Mouse (Mus musculus) lung, postnatal 0 days (tissue): ENCODE measurements around the gene Gm17571. TPM values are rescaled to one million over a fixed set of nuclear protein-coding genes. Genes with fewer than 3 reads are reported as not detected.

Source experiments
- ATAC-seq: fragments of 200-750 bp; cut with Nextera tagmentation; 2 replicates; pipeline ENCODE4 v1.8.0; 2017; ENCODE audit warnings: moderate library complexity
- DNase-seq: peaks from one replicate; pipeline ENCODE4 v3.0.0-alpha.2; 2016; ENCODE audit warnings: low spot score
- H3K27ac ChIP-seq: fragments of 300-500 bp; sonication (generic); 2 replicates; pipeline ENCODE4 v1.5.1; 2014; ENCODE audit warnings: antibody characterized with exemption, mild to moderate bottlenecking, low read length, mixed read lengths
- H3K27me3 ChIP-seq: fragments of 300-500 bp; sonication (generic); replicated peaks from 2 replicates; pipeline ENCODE4 v1.6.1; 2014; ENCODE audit warnings: low read length, mixed read lengths; ENCODE audit not compliant: insufficient read depth
- H3K36me3 ChIP-seq: fragments of 300-500 bp; sonication (generic); 2 replicates; pipeline ENCODE4 v1.6.1; 2014; ENCODE audit warnings: low read length, mixed read lengths; ENCODE audit not compliant: insufficient read depth
- H3K4me1 ChIP-seq: fragments of 300-500 bp; sonication (generic); 2 replicates; pipeline ENCODE4 v1.6.1; 2014; ENCODE audit warnings: antibody characterized with exemption, low read depth, low read length, mixed read lengths; ENCODE audit not compliant: insufficient read depth
- H3K4me2 ChIP-seq: fragments of 300-500 bp; sonication (generic); replicated peaks from 2 replicates; pipeline ENCODE4 v1.6.1; 2014; ENCODE audit warnings: low read depth, mild to moderate bottlenecking, low read length, moderate library complexity, mixed read lengths
- H3K4me3 ChIP-seq: fragments of 300-500 bp; sonication (generic); 2 replicates; pipeline ENCODE4 v1.5.1; 2014; ENCODE audit warnings: low read depth, low read length
- H3K9ac ChIP-seq: fragments of 300-500 bp; sonication (generic); replicated peaks from 2 replicates; pipeline ENCODE4 v1.6.1; 2014; ENCODE audit warnings: low read depth, mild to moderate bottlenecking
- H3K9me3 ChIP-seq: fragments of 300-500 bp; sonication (generic); 2 replicates; pipeline ENCODE4 v1.6.1; 2016; ENCODE audit warnings: low read length, mixed read lengths
- CTCF ChIP-seq: IDR thresholded peaks from 2 replicates; pipeline ENCODE4 v1.5.1; 2016; ENCODE audit warnings: antibody characterized with exemption, mild to moderate bottlenecking
- EP300 ChIP-seq: IDR thresholded peaks from 2 replicates; pipeline ENCODE4 v1.6.1; 2016; ENCODE audit warnings: antibody characterized with exemption, mild to moderate bottlenecking, control low read depth
- WGBS: fragments of 180-500 bp; shearing (Covaris S2); extraction: QIAGEN DNeasy Blood & Tissue Kit; methylation state at CpG from one replicate; pipeline ENCODE4 v1.1.7; 2014; 5-methylcytosine and 5-hydroxymethylcytosine counted together
- polyA plus RNA-seq: library from polyadenylated mRNA; unstranded; fragments of >200 nt; fragmentation: Nextera tagmentation; extraction: Ambion mirVana; gene quantifications from 2 replicates; pipeline ENCODE4 v1.2.1, GENCODE M21; 2015

Gene Gm17571
- polyA plus RNA-seq, 1 experiment from 2014 or later, result not detected

GRCm38 (mm10) chr9:13460012-13460411 lies 13.5 kb upstream of the Gm17571 start:
- no peaks in the 10 kb centered on the region for H3K36me3 ChIP-seq
- H3K9me3 ChIP-seq, result no peaks in the 10 kb centered on the region
- no peak for ATAC-seq
- TF ChIP-seq EP300, result no peak
- no peak for TF ChIP-seq CTCF
- DNase-seq, result no peak
- no peak overlapping the region for H3K27ac ChIP-seq
- H3K4me1 ChIP-seq, result peaks cover 12% of the 10 kb centered on the region; the same call in 1 of the 2 replicates
- H3K9ac ChIP-seq, result no peak overlapping the region
- H3K4me2 ChIP-seq, result no peak overlapping the region
- WGBS, result 80% methylated on average over 3 of the region's 3 CpGs
- H3K27me3 ChIP-seq, result no peaks in the 10 kb centered on the region
- no peak overlapping the region for H3K4me3 ChIP-seq

- Histone ChIP-seq H3K9ac (no peak overlapping the region), H3K4me2 (no peak overlapping the region), H3K27me3 (no peaks in the 10 kb centered on the region), H3K27ac (no peak overlapping the region), H3K9me3 (no peaks in the 10 kb centered on the region), H3K4me3 (no peak overlapping the region), H3K36me3 (no peaks in the 10 kb centered on the region), H3K4me1 (peaks cover 15% of the 10 kb centered on the region; the same call in 1 of the 2 replicates)
- DNase-seq (peak; percentile 51), ATAC-seq (0 out of 2 replicates have a peak, but pooled peaks have one; percentile 28)
- TF ChIP-seq CTCF, result no peak
- TF ChIP-seq EP300, result no peak
- WGBS, result 19% methylated on average over 1 of the region's 1 CpGs
Observed at GRCm38 (mm10) chr9:13459371-13459770, 12.8 kb upstream of the Gm17571 start.

- Histone ChIP-seq H3K9me3 (no peaks in the 10 kb centered on the region), H3K36me3 (no peaks in the 10 kb centered on the region), H3K27ac (no peak overlapping the region), H3K4me3 (no peak overlapping the region), H3K9ac (no peak overlapping the region), H3K4me1 (peaks cover 15% of the 10 kb centered on the region; the same call in 1 of the 2 replicates), H3K4me2 (no peak overlapping the region), H3K27me3 (no peaks in the 10 kb centered on the region)
- 87% methylated on average over 6 of the region's 6 CpGs for WGBS
- TF ChIP-seq CTCF (no peak), EP300 (no peak)
- DNase-seq, result no peak
- no peak for ATAC-seq
Observed at GRCm38 (mm10) chr9:13457774-13458173, 11.2 kb upstream of the Gm17571 start.

- 39% methylated on average over 1 of the region's 1 CpGs for WGBS
- no peak for DNase-seq
- TF ChIP-seq EP300 (no peak), CTCF (no peak)
- Histone ChIP-seq H3K9me3 (no peaks in the 10 kb centered on the region), H3K4me2 (no peak overlapping the region), H3K9ac (no peak overlapping the region), H3K27ac (peak overlapping the region; percentile 4; the same call in 1 of the 2 replicates), H3K36me3 (no peaks in the 10 kb centered on the region), H3K27me3 (no peaks in the 10 kb centered on the region), H3K4me1 (peaks cover 15% of the 10 kb centered on the region; the same call in 1 of the 2 replicates), H3K4me3 (no peak overlapping the region)
- ATAC-seq, result no peak; the same call in 1 of the 2 replicates
Observed at GRCm38 (mm10) chr9:13455231-13455630, 8.7 kb upstream of the Gm17571 start.

- Histone ChIP-seq H3K36me3 (no peaks in the 10 kb centered on the region), H3K4me2 (0 out of 2 replicates have a peak overlapping the region, but pooled peaks have one; percentile 3), H3K4me1 (peaks cover 15% of the 10 kb centered on the region; the same call in 1 of the 2 replicates), H3K27me3 (no peaks in the 10 kb centered on the region), H3K9me3 (no peaks in the 10 kb centered on the region), H3K27ac (peak overlapping the region; percentile 4; the same call in 1 of the 2 replicates), H3K4me3 (no peak overlapping the region), H3K9ac (no peak overlapping the region)
- DNase-seq (peak; percentile 76), ATAC-seq (peak; percentile 77)
- TF ChIP-seq EP300 (no peak), CTCF (no peak)
- 14% methylated on average over 7 of the region's 7 CpGs for WGBS
Observed at GRCm38 (mm10) chr9:13454651-13455123, 8.1 kb upstream of the Gm17571 start.

GRCm38 (mm10) chr9:13448716-13449115 lies 2.2 kb upstream of the Gm17571 start:
- no peak for DNase-seq
- Histone ChIP-seq H3K4me3 (no peak overlapping the region), H3K27ac (no peak overlapping the region), H3K27me3 (no peaks in the 10 kb centered on the region), H3K36me3 (no peaks in the 10 kb centered on the region), H3K9ac (no peak overlapping the region), H3K4me2 (no peak overlapping the region), H3K9me3 (no peaks in the 10 kb centered on the region), H3K4me1 (peaks cover 3% of the 10 kb centered on the region; the same call in 1 of the 2 replicates)
- TF ChIP-seq EP300 (no peak), CTCF (no peak)
- WGBS, result 88% methylated on average over 3 of the region's 3 CpGs
- no peak for ATAC-seq
